Mouse (Mus musculus): Measurements from ENCODE around the gene Tst. TPM values are rescaled to one million over a fixed set of nuclear protein-coding genes. Genes with fewer than 3 reads are reported as not detected.

Tst gene
- polyA plus RNA-seq, 1 experiment from 2014 or later, result 88.7 TPM

DNA sequence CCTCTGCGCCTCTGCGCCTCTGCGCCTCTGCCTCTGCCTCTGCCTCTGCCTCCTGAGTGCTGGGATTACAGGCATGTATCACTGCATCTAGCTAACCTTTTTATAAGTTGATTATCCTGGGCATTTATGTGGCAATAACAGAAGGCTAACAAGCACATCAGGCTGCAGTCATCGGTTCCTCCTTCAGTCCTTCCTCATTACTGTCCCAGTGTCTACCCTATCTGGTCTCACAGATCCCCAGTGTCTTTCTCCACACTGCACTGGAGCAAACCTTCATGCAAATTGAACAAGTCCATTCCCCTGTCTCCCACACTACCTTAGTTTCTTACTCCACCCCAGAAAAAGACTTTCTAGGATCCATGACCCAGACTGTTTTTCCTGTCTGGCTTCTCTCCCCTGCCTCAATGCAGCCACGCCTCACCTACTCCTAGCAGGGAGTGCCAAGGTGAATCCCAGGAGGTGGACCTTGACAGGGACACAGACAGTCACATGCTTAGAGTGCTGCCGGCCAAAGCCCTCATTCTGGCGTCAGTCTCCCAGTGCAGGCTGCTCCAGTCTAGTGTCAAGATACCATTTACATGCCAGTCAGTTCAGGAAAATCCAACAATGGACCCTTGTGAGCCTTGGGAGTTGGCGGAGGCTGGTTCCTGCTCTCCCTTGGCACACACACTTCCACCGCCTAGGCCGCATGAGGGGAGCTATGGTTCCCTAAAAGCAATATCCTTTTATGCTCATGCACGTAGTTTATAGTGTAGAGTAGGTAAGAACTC lies 22.1 kb downstream of the Tst start:
- no peak for ATAC-seq (ENCODE audit: borderline replicate concordance, extremely low read depth, low FRiP score, low TSS enrichment)
- Histone ChIP-seq H3K27me3 (no peaks in the 10 kb centered on the region), H3K36me3 (no peaks in the 10 kb centered on the region), H3K4me2 (no peak overlapping the region), H3K27ac (peak overlapping the region; percentile 61), H3K9me3 (no peaks in the 10 kb centered on the region), H3K9ac (no peak overlapping the region), H3K4me3 (no peak overlapping the region), H3K4me1 (0 out of 2 replicates have a peak, but pooled peaks cover 3% of the 10 kb centered on the region)
- WGBS, result 70% methylated on average over 11 of the region's 11 CpGs

DNA sequence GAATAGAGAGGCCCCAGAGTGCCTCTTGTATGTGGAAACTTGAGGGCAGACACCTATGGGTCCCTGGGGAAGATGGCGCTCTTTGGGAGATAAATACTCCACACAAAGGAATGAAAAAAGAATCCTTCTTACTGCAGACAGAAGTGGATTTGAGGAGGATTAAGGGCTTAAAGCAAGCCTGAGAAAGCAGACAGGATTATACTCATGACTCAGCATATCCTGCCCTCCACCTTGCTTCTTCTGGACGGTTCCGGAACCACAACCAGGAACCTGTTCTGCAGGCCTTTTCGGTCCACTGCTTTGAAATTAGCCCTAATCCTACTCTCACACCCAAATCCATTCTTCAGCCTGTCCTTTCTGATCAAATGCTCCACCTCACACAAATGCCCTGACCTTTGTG lies 23.6 kb downstream of the Tst start:
- ATAC-seq (ENCODE audit: borderline replicate concordance, extremely low read depth, low FRiP score, low TSS enrichment), result no peak

DNA sequence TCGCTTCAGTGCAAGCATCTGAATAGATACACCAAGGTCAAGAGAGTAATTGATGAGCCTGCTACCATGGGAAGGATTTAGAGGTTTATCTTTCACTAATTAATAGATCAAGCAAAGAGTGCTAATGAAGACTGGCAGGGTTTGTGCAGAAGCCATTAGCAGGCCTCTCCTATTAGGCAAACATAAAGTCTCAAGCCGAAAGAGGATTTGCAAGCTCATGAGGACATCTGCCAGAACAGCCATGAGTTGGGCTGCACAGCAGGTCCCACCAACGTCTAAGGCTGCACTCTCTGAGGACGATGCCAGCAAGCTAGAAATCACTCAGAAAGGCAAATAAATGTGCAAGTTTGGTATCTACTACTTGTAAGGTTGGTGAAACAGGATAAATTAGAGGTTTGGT lies 25.0 kb downstream of the Tst start:
- ATAC-seq (ENCODE audit: borderline replicate concordance, extremely low read depth, low FRiP score, low TSS enrichment), result no peak
- Histone ChIP-seq H3K4me3 (no peak overlapping the region), H3K9ac (no peak overlapping the region), H3K4me1 (0 out of 2 replicates have a peak, but pooled peaks cover 3% of the 10 kb centered on the region), H3K36me3 (no peaks in the 10 kb centered on the region), H3K27me3 (no peaks in the 10 kb centered on the region), H3K4me2 (no peak overlapping the region), H3K27ac (no peak overlapping the region), H3K9me3 (no peaks in the 10 kb centered on the region)
- WGBS, result 47% methylated on average over 4 of the region's 4 CpGs

More for the DNA sequence above, 23.6 kb downstream of the Tst start:
- H3K27ac ChIP-seq, result no peak overlapping the region
- H3K27me3 ChIP-seq, result no peaks in the 10 kb centered on the region
- WGBS, result 91% methylated on average over 4 of the region's 4 CpGs
- H3K36me3 ChIP-seq, result no peaks in the 10 kb centered on the region
- no peaks in the 10 kb centered on the region for H3K9me3 ChIP-seq
- 0 out of 2 replicates have a peak, but pooled peaks cover 3% of the 10 kb centered on the region for H3K4me1 ChIP-seq
- H3K4me2 ChIP-seq, result no peak overlapping the region
- no peak overlapping the region for H3K9ac ChIP-seq
- H3K4me3 ChIP-seq, result no peak overlapping the region

GRCm38 (mm10) chr15:78380208-78380607 lies 25.5 kb downstream of the Tst start:
- no peak overlapping the region for H3K4me2 ChIP-seq
- no peaks in the 10 kb centered on the region for H3K27me3 ChIP-seq
- no peak overlapping the region for H3K27ac ChIP-seq
- no peak overlapping the region for H3K9ac ChIP-seq
- no peak for ATAC-seq (ENCODE audit: borderline replicate concordance, extremely low read depth, low FRiP score, low TSS enrichment)
- H3K9me3 ChIP-seq, result no peaks in the 10 kb centered on the region
- 78% methylated on average over 2 of the region's 2 CpGs for WGBS
- H3K4me3 ChIP-seq, result no peak overlapping the region
- H3K4me1 ChIP-seq, result 0 out of 2 replicates have a peak, but pooled peaks cover 3% of the 10 kb centered on the region
- no peaks in the 10 kb centered on the region for H3K36me3 ChIP-seq

DNA sequence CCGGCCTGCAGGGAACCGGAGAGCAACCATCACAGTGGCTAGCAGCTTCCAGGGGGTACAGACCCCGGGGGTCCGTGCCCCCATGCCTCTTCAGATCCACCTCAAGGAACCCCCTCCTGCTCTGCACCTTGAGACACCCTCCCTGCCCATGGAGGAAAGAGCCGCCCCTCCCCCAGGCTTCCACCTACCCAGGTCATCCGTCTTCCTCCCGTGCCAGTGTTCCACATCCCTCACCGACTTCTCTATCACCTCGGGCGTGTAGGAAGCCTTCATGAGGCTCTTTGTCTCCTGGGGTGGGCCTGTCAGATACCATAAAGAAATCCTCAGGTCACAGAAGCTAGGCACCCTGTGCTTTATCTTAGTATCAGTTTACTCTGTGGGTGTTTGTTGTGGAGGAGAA lies 27.2 kb downstream of the Tst start:
- H3K4me1 ChIP-seq, result peaks cover 10% of the 10 kb centered on the region
- no peak overlapping the region for H3K4me3 ChIP-seq
- no peak overlapping the region for H3K27ac ChIP-seq
- no peak for ATAC-seq (ENCODE audit: borderline replicate concordance, extremely low read depth, low FRiP score, low TSS enrichment)
- no peaks in the 10 kb centered on the region for H3K36me3 ChIP-seq
- 58% methylated on average over 10 of the region's 10 CpGs for WGBS
- H3K9me3 ChIP-seq, result no peaks in the 10 kb centered on the region
- no peak overlapping the region for H3K9ac ChIP-seq
- H3K4me2 ChIP-seq, result no peak overlapping the region
- H3K27me3 ChIP-seq, result no peaks in the 10 kb centered on the region

GRCm38 (mm10) chr15:78377859-78378258 lies 27.8 kb downstream of the Tst start:
- no peak for ATAC-seq (ENCODE audit: borderline replicate concordance, extremely low read depth, low FRiP score, low TSS enrichment)
- Histone ChIP-seq H3K27me3 (no peaks in the 10 kb centered on the region), H3K36me3 (no peaks in the 10 kb centered on the region), H3K9ac (no peak overlapping the region), H3K4me2 (no peak overlapping the region), H3K4me1 (peaks cover 17% of the 10 kb centered on the region), H3K27ac (no peak overlapping the region), H3K4me3 (no peak overlapping the region), H3K9me3 (no peaks in the 10 kb centered on the region)
- 85% methylated on average over 10 of the region's 10 CpGs for WGBS

DNA sequence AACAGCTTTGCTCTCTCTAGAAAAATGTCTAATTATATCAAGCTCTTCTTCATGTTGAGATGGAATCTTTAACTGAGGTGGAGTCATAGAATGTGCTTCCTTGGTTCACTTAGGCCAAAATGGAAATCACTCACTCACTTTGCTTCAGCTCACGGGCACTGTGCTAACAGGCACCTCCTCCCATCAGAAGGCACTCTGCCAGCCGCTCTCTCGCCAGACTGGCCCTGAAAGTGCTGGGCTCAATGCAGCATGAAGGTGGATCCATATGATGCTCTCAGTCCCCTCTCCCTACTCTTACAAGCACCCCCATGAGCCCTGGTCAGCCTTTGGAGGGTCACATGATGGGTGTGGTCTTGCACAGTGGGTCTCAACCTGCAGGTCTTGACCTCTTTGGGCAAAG lies 31.5 kb downstream of the Tst start:
- no peak overlapping the region for H3K4me2 ChIP-seq
- no peaks in the 10 kb centered on the region for H3K36me3 ChIP-seq
- no peaks in the 10 kb centered on the region for H3K27me3 ChIP-seq
- no peaks in the 10 kb centered on the region for H3K9me3 ChIP-seq
- ATAC-seq (ENCODE audit: borderline replicate concordance, extremely low read depth, low FRiP score, low TSS enrichment), result no peak
- WGBS, result 40% methylated on average over 3 of the region's 3 CpGs
- H3K27ac ChIP-seq, result no peak overlapping the region
- no peak overlapping the region for H3K4me3 ChIP-seq
- peaks cover 40% of the 10 kb centered on the region for H3K4me1 ChIP-seq
- no peak overlapping the region for H3K9ac ChIP-seq

DNA sequence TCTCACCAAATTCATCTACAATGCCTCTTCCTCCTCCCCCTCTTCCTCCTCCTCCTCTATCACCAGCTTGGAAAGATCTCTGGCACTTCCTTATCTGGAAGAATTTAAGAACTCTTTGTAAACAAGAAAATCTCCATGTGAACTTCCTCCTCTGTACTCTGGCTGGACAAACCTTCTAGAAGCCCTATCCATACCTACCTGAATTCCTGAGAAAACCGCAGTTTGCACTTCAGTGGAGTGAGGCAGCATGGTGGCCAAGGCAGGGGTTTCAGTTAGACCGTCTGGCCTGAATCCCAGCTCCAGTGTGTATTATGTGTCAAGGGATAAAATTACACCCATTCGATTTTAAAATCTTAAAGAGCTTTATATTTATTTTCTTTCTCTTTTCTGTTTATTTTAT lies 32.9 kb downstream of the Tst start:
- Histone ChIP-seq H3K27me3 (peaks cover 6% of the 10 kb centered on the region; the same call in 1 of the 2 replicates), H3K9ac (no peak overlapping the region), H3K9me3 (no peaks in the 10 kb centered on the region), H3K4me3 (no peak overlapping the region), H3K4me1 (peaks cover 47% of the 10 kb centered on the region), H3K4me2 (no peak overlapping the region), H3K27ac (peak overlapping the region; percentile 78), H3K36me3 (no peaks in the 10 kb centered on the region)
- peak; percentile 43; the same call in 1 of the 2 replicates for ATAC-seq (ENCODE audit: borderline replicate concordance, extremely low read depth, low FRiP score, low TSS enrichment)
- 14% methylated on average over 3 of the region's 3 CpGs for WGBS

DNA sequence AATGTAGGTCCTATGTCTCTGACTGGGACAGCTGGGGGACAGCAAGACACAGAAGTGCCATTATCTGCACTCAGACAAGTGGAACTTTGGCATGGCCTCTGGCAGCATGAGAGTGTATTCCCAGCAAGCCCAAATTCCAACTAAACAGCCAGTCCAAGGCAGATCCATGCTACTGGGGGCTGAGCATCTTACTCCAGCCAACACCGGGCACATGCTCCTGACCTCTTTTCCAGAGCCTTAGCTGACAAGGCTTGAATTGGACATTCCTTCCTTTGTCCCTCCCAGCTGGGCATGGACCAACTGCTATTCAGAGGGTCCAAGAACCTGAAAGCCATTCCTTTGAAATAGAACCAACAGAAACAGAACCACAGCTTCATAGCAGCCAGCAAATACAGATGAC lies 36.1 kb downstream of the Tst start:
- Histone ChIP-seq H3K4me3 (no peak overlapping the region), H3K9me3 (no peaks in the 10 kb centered on the region), H3K9ac (no peak overlapping the region), H3K36me3 (no peaks in the 10 kb centered on the region), H3K27ac (no peak overlapping the region), H3K4me2 (no peak overlapping the region), H3K27me3 (peaks cover 9% of the 10 kb centered on the region; the same call in 1 of the 2 replicates), H3K4me1 (peaks cover 47% of the 10 kb centered on the region)
- no peak for ATAC-seq (ENCODE audit: borderline replicate concordance, extremely low read depth, low FRiP score, low TSS enrichment)
- WGBS, result 82% methylated on average over 1 of the region's 1 CpGs

DNA sequence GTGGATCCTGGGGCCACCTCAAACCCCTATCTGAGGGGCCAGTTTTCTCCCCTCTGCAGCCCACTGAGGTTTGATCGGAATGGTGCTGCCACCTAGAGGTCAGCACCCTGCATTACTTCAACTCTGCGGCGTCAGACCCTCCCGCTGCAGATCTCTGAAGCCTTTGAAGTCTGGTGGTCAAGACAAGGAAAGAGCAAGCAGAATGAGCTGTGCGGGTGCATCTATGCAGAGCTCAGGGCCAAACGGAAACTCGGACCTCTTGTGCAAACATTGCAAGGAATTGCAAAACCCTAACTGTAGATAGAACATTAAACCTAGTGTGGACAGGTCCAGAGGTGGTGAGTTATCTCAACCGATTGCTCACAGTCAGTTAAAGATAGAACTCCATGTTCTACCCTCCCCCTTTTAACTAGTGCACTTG lies 36.8 kb downstream of the Tst start:
- Histone ChIP-seq H3K4me3 (no peak overlapping the region), H3K4me1 (peaks cover 41% of the 10 kb centered on the region), H3K9ac (no peak overlapping the region), H3K9me3 (no peaks in the 10 kb centered on the region), H3K36me3 (no peaks in the 10 kb centered on the region), H3K27me3 (peaks cover 9% of the 10 kb centered on the region; the same call in 1 of the 2 replicates), H3K27ac (no peak overlapping the region), H3K4me2 (no peak overlapping the region)
- ATAC-seq (ENCODE audit: borderline replicate concordance, extremely low read depth, low FRiP score, low TSS enrichment), result peak; percentile 48; the same call in 1 of the 2 replicates
- WGBS, result 4% methylated on average over 8 of the region's 8 CpGs

DNA sequence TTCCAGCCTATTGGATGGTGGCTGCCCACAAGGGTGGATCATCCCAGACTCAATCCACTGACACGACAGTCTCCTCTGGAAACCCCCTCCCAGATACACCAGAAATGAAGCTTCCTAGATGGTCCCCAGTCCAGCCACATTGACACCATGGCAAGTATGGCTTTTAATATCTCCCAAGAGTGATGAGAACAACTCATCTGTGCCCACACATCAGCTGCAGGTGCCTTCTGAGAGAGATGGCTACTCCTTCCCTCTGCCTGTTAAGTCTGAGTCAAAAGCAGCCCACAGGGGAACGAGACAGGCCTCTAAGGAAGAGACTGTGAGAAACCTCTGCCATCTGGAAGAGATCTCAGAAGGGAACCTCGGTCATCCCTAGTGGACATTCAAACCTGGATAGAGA lies 37.9 kb downstream of the Tst start:
- WGBS, result 74% methylated on average over 3 of the region's 3 CpGs
- no peak for ATAC-seq (ENCODE audit: borderline replicate concordance, extremely low read depth, low FRiP score, low TSS enrichment)
- Histone ChIP-seq H3K4me3 (no peak overlapping the region), H3K4me2 (no peak overlapping the region), H3K27me3 (peaks cover 9% of the 10 kb centered on the region; the same call in 1 of the 2 replicates), H3K36me3 (no peaks in the 10 kb centered on the region), H3K9me3 (no peaks in the 10 kb centered on the region), H3K27ac (no peak overlapping the region), H3K9ac (no peak overlapping the region), H3K4me1 (peaks cover 30% of the 10 kb centered on the region)

GRCm38 (mm10) chr15:78366875-78367274 lies 38.8 kb downstream of the Tst start:
- Histone ChIP-seq H3K9ac (no peak overlapping the region), H3K4me1 (peaks cover 20% of the 10 kb centered on the region), H3K4me2 (no peak overlapping the region), H3K27ac (no peak overlapping the region), H3K36me3 (no peaks in the 10 kb centered on the region), H3K27me3 (peaks cover 9% of the 10 kb centered on the region; the same call in 1 of the 2 replicates), H3K9me3 (no peaks in the 10 kb centered on the region), H3K4me3 (no peak overlapping the region)
- ATAC-seq (ENCODE audit: borderline replicate concordance, extremely low read depth, low FRiP score, low TSS enrichment), result no peak
- WGBS, result 63% methylated on average over 8 of the region's 8 CpGs
